Mouse (Mus musculus): Measurements from ENCODE around the gene Rbm38.

Rbm38 gene

GRCm38 (mm10) chr2:173037827-173038607 lies 17.7 kb downstream of the Rbm38 start:
- CTCF ChIA-PET: interaction anchor here in 1 of 4 experiments (1.8 kb wide), 1 partner anchor 51 kb away, joined by 4 read pairs; no protein-coding TSS in a partner anchor
- POLR2A ChIA-PET: interaction anchor here in 3 of 4 experiments (0.5 to 35.9 kb wide), 12 partner anchors 8 to 966 kb away, joined by 3 to 593 read pairs (median 4); partner anchors contain the start of gene Rbm38 (in 2 of the 3)

- ChIA-PET POLR2A (interaction anchor here in 1 of 4 experiments (35.9 kb wide), 1 partner anchor 19 kb away, joined by 593 read pairs; the partner anchor contains the start of gene Rbm38), CTCF (no interaction called here)
Observed at GRCm38 (mm10) chr2:173039041-173039440, 18.7 kb downstream of the Rbm38 start.

- CTCF ChIA-PET: interaction anchor here in 1 of 4 experiments (0.6 kb wide), 1 partner anchor 319 kb away, joined by 3 read pairs; no protein-coding TSS in a partner anchor
- POLR2A ChIA-PET: interaction anchor here in 2 of 4 experiments (0.8 to 35.9 kb wide), 4 partner anchors 14 to 21 kb away, joined by 4 to 593 read pairs (median 4); partner anchors contain the start of gene Rbm38 (in 1 of the 2)
Observed at GRCm38 (mm10) chr2:173040803-173041202, 20.5 kb downstream of the Rbm38 start.

GRCm38 (mm10) chr2:173041242-173041641 lies 20.9 kb downstream of the Rbm38 start:
- ChIA-PET POLR2A (interaction anchor here in 2 of 4 experiments (1.1 to 35.9 kb wide), 3 partner anchors 16 to 21 kb away, joined by 4 to 593 read pairs (median 5); partner anchors contain the start of gene Rbm38 (in 1 of the 2)), CTCF (interaction anchor here in 1 of 4 experiments (0.6 kb wide), 1 partner anchor 318 kb away, joined by 3 read pairs; no protein-coding TSS in a partner anchor)

- CTCF ChIA-PET: no interaction called here
- POLR2A ChIA-PET: interaction anchor here in 1 of 4 experiments (35.9 kb wide), 1 partner anchor 22 kb away, joined by 593 read pairs; the partner anchor contains the start of gene Rbm38
Observed at GRCm38 (mm10) chr2:173041893-173042292, 21.6 kb downstream of the Rbm38 start.

GRCm38 (mm10) chr2:173042504-173043162 lies 22.3 kb downstream of the Rbm38 start:
- ChIA-PET CTCF (no interaction called here), POLR2A (interaction anchor here in 2 of 4 experiments (0.6 to 35.9 kb wide), 3 partner anchors 19 to 23 kb away, joined by 3 to 593 read pairs (median 6); partner anchors contain the start of gene Rbm38 (in 2 of the 2))

- POLR2A ChIA-PET: interaction anchor here in 3 of 4 experiments (0.5 to 35.9 kb wide), 14 partner anchors 11 to 70 kb away, joined by 3 to 593 read pairs (median 4); partner anchors contain the start of gene Rbm38 (in 2 of the 3)
- CTCF ChIA-PET: interaction anchor here in 2 of 4 experiments (0.9 to 1.2 kb wide), 4 partner anchors 18 to 39 kb away, joined by 3 to 4 read pairs (median 3); no protein-coding TSS in a partner anchor
Observed at GRCm38 (mm10) chr2:173044198-173044970, 24.1 kb downstream of the Rbm38 start.

GRCm38 (mm10) chr2:173046582-173047297 lies 26.4 kb downstream of the Rbm38 start:
- CTCF ChIA-PET: interaction anchor here in 3 of 4 experiments (0.6 to 1.4 kb wide), 11 partner anchors 12 to 215 kb away, joined by 3 to 12 read pairs (median 3); partner anchors contain the start of gene Rbm38 (in 1 of the 3)

GRCm38 (mm10) chr2:173047471-173047870 lies 27.2 kb downstream of the Rbm38 start:
- POLR2A ChIA-PET: interaction anchor here in 3 of 4 experiments (0.7 to 35.9 kb wide), 11 partner anchors 14 to 37 kb away, joined by 3 to 593 read pairs (median 4); partner anchors contain the start of gene Rbm38 (in 2 of the 3)
- CTCF ChIA-PET: interaction anchor here in 1 of 4 experiments (1.4 kb wide), 1 partner anchor 19 kb away, joined by 3 read pairs; no protein-coding TSS in a partner anchor

More at GRCm38 (mm10) chr2:173046582-173047297, 26.4 kb downstream of the Rbm38 start:
- POLR2A ChIA-PET: interaction anchor here in 3 of 4 experiments (0.5 to 35.9 kb wide), 21 partner anchors 9 to 524 kb away, joined by 3 to 593 read pairs (median 4); partner anchors contain the start of gene Rbm38 (in 2 of the 3)

- ChIA-PET POLR2A (interaction anchor here in 3 of 4 experiments (0.7 to 35.9 kb wide), 19 partner anchors 10 to 177 kb away, joined by 3 to 593 read pairs (median 4); partner anchors contain the start of gene Rbm38 (in 2 of the 3)), CTCF (interaction anchor here in 3 of 4 experiments (0.6 to 1.5 kb wide), 5 partner anchors 33 to 197 kb away, joined by 3 to 6 read pairs (median 3); no protein-coding TSS in a partner anchor)
Observed at GRCm38 (mm10) chr2:173048041-173048745, 27.9 kb downstream of the Rbm38 start.

- ChIA-PET CTCF (interaction anchor here in 2 of 4 experiments (1.1 to 1.5 kb wide), 4 partner anchors 13 to 218 kb away, joined by 3 to 4 read pairs (median 3); no protein-coding TSS in a partner anchor), POLR2A (interaction anchor here in 3 of 4 experiments (0.6 to 35.9 kb wide), 21 partner anchors 9 to 730 kb away, joined by 3 to 593 read pairs (median 4); partner anchors contain the start of gene Rbm38 (in 2 of the 3))
Observed at GRCm38 (mm10) chr2:173049231-173049630, 28.9 kb downstream of the Rbm38 start.

GRCm38 (mm10) chr2:173049817-173050216 lies 29.5 kb downstream of the Rbm38 start:
- POLR2A ChIA-PET: interaction anchor here in 3 of 4 experiments (0.6 to 35.9 kb wide), 17 partner anchors 8 to 731 kb away, joined by 3 to 593 read pairs (median 4); partner anchors contain the start of gene Rbm38 (in 2 of the 3)
- CTCF ChIA-PET: interaction anchor here in 3 of 4 experiments (0.6 to 1.5 kb wide), 6 partner anchors 12 to 523 kb away, joined by 3 to 6 read pairs (median 3); no protein-coding TSS in a partner anchor

GRCm38 (mm10) chr2:173050604-173051382 lies 30.5 kb downstream of the Rbm38 start:
- ChIA-PET CTCF (interaction anchor here in 1 of 4 experiments (0.9 kb wide), 1 partner anchor 29 kb away, joined by 6 read pairs; no protein-coding TSS in a partner anchor), POLR2A (interaction anchor here in 3 of 4 experiments (0.7 to 35.9 kb wide), 11 partner anchors 8 to 180 kb away, joined by 3 to 593 read pairs (median 5); partner anchors contain the start of gene Rbm38 (in 2 of the 3))

- ChIA-PET CTCF (no interaction called here), POLR2A (interaction anchor here in 1 of 4 experiments (1.7 to 35.9 kb wide), 2 partner anchors 21 to 33 kb away, joined by 4 to 593 read pairs; partner anchors contain the start of gene Rbm38)
Observed at GRCm38 (mm10) chr2:173052881-173053280, 32.6 kb downstream of the Rbm38 start.

- ChIA-PET CTCF (interaction anchor here in 2 of 4 experiments (0.6 kb wide), 2 partner anchors 33 to 244 kb away, joined by 3 read pairs; no protein-coding TSS in a partner anchor), POLR2A (interaction anchor here in 3 of 4 experiments (0.6 to 1.7 kb wide), 4 partner anchors 20 to 485 kb away, joined by 3 to 4 read pairs (median 4); partner anchors contain the start of gene Rbm38 (in 1 of the 3))
Observed at GRCm38 (mm10) chr2:173053846-173054245, 33.5 kb downstream of the Rbm38 start.
